Mouse (Mus musculus): ENCODE data around the gene Rps2.
"Not testable (repeated sequence)": the region's sequence is repeated elsewhere in the genome, so short reads cannot be mapped to it uniquely, and the experiment has no call there.

Gene Rps2

DNA sequence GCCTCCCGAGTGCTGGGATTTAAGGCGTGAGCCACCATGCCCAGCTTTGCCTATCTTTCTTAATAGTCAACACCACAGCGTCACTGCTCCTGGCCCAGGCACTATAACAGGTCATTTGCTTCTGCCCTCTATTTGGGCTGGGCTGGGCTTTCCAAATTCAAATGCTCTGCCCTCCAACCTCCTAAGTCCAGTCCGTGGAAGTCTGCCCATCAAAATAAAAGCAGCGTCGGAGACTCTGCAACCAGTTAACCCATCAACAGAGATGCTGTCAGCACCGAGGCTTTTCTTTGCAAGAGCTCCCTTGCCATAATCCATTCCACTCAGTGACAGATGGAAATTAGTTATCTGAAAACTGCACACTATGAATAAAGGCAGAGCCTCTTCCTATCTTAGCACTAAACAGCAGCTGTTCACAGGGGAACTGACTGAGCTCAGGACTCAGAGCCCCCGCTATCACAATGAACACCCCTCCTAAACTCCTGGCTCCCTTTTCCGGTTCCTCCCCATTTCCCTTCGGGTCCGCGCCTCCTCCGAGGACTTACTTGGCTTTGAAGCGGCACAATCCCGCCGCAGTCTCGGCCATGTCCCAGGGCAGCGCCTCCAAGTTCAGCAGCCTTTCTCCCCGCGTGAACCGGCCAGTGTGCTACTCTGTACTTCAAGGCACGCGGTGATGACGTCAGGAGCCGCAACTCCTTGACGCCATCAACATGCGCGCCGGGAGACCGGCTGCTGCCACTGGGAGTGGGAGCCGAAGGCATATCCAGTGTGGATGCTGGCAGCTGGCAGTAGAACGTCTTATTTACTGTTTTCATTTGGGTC lies 10.7 kb upstream of the Rps2 start, which contains the start of gene Tbl3:
Gene Tbl3 (minus strand): TSS at position 679 of the 819 bp plus-strand sequence.
- peak; percentile 98 for DNase-seq

DNA sequence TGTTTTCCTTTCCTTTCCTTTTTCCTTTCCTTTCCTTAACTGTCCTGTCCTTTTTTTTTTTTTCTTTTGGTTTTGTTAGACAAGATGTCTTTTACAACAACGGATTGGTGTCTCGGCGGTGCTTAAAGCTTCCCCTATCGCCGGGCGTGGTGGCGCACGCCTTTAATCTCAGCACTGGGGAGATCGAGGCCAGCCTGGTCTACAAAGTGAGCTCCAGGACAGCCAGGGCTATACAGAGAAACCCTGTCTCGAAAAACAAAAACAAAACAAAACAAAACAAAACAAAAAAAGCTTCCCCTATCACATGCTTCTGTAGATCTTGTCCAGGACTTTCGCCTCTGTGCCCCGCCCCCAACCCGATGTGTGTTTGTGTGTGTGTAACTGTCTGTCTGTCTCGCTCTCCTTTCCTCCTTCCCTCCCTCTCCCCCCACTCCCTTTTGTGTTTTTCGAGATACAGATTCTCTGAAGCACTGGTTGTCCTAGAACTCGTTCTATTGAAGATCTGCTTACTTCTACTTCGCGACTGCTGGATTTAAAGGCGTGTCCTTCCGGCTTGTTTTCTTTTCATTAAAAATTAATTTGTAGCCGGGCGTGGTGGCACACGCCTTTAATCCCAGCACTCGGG lies 10.0 kb upstream of the Rps2 start:
- DNase-seq: peak; percentile 15

DNA sequence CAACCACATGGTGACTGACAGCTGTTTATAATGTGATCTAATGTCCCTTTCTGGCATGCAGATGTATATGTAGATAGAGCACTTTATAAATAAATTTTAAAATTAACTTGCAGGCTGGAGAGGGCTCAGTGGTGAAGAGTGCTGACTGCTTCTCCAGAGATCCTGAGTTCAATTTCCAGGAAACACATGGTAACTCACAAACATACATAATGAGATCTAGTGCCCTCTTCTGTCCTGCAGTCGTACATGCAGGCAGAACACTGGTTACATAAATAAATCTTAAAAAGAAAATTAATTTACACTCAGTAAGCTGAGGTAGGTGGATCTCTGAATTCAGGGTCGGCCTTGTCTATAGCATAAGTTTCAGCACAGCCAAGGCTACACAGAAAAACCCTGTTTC lies 9.3 kb upstream of the Rps2 start:
- peak; percentile 55 for DNase-seq

DNA sequence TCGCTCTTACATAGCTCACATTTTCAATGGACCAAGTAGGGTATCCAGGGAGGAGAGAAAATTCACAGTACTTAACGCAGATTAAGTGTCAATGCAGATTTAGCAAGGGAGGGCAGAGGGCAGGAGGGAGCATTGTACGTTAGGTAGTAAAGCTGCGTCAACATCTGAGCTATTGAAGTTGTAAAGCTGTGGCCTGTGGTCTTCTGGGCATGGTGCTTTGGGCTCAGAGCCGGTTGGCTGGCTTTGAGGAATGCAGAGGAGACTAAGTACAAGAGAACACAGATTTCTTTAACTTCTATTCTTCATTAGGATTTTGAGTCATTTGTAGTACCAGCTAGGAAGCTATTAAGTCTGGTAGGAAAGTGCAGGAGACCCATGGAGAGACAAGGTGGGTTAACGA lies 2.4 kb upstream of the Rps2 start:
- no peak for DNase-seq

DNA sequence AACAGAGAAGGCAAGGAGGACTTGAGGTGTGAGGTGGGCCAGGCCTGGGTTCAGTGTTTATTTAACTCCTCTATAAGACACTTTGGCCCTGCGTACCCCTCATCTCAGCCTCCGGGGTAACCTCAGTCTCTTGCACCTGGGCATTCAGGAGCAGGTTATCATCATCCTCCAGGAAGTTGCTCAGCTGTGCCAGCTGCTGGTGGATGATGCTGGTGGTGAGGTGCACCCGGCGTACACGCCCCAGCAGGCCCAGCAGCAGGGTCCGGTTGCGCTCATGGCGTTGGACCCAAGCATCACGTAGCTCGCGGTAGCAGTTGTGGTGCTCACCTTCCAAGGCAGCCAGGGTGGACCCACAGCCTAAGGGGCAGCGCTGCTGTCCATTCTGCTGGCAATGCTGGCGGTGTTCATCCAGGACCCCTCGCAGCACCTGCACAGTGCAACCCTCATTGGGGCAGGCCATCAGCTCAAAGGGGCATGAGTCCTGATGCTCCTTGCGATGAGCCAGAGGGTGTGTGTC lies 1.7 kb upstream of the Rps2 start:
- DNase-seq: no peak

GRCm38 (mm10) chr17:24718938-24719337 lies 1.0 kb downstream of the Rps2 start:
- DNase-seq: not testable (repeated sequence)

DNA sequence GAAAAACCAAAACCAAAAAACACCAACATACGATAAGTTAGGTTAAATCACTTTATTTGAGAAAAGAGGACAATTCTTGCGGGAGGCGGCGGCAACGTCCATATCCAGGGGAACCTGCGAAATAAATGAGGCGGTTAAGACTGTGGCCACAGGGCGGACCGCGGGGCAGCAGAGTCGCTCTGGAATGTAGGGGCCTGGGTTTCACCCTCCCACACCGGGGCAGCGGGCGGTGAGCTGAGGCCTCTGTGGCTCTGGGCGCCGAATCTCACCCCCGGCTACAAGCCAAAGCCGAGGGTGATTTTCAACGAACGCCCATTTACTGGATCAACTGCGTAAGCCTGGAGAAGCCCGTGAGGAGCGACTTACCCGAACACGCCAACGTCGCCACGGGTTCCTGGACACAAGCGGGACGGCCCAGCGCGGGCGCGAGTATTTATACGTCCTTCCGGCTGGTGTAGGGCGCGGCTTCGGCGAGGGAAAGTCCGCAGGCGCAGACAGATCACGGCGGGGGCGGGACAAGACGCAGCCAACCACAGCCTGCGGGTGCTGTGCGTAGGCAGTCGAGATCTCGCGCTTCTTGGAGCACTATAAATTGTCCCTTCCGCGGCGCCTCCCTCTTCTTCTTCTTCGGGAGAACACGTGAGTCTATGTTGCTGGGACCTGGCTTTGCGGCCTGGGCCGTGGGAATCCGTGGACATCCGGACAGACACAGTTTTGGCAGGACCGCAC lies 1.7 kb downstream of the Rps2 start:
- DNase-seq: peak; percentile 99

GRCm38 (mm10) chr17:24720616-24721015 lies 2.7 kb downstream of the Rps2 start:
- not testable (repeated sequence) for DNase-seq

- not testable (repeated sequence) for DNase-seq
Measured at GRCm38 (mm10) chr17:24721383-24721955, 3.6 kb downstream of the Rps2 start.

DNA sequence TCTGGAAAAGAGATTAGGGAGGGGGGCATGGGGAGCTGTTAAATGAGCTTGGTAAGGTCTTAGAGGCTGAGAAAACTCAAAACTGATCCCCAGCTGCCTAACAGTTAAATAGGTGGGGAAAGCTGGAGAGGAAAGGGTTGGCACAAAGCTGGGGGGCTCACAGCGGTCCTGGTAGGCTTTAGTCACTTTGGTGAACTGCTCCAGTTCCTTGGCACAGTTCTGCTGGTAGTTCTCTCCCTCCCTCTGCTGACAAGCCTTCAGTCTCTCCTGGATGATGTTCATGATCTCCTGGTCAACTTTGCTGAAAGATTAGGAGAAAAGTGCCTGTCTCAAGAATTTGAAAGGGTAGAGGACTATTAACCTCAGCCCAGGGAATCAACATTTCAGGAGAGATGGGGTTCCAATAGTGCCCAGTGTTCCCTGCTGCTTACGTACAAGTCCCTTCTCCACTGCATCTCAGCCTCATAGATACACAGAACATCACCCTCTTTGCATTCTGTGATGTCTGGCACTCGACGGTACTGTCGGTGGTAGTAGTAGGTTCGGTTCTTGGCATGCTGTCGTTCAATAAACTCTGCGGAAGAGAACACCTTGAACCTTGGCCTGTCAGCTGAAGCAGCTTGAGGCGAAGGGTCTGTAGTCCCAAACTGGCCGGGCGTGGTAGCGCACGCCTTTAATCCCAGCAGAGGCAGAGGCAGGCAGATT lies 4.5 kb downstream of the Rps2 start:
- DNase-seq: no peak

GRCm38 (mm10) chr17:24723122-24723880 lies 5.4 kb downstream of the Rps2 start:
- no peak for DNase-seq

DNA sequence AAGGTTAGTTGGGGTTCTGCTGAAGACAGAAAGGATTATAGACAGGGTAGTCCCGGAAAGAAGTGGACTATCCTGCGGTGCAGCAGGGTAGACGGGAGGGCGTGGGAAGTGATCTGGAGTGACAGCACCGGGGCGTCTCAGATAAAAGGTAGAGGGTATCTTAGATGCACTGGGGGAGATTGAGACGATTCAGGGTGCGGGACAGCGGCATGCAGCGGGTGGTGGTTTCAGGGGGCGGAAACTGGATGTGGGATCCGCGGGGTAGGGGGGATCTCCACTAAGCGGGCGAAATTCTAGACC lies 5.9 kb downstream of the Rps2 start:
- no peak for DNase-seq

DNA sequence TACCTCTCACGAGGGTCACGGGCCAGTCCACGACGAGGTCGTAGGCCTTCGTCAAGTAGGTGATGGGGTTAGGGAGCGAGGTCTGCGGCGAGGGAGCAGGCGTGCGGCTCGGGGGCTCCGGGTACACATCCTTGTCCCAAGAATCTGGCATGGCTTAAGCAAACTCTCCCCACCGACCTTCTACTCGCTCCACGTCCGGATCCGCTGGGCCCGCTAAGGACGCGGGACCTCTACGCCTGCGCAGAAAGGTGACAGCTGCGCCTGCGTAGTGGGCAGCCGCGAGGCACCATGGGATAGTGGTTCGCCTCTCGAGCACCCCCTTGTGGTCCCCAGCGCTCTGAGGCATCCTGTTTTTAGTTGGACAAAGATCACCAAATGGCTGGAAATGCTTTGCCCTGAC lies 6.3 kb downstream of the Rps2 start, which contains the start of gene Ndufb10:
Gene Ndufb10 (minus strand): TSS at position 295 of the 400 bp plus-strand sequence.
- peak; percentile 98 for DNase-seq

DNA sequence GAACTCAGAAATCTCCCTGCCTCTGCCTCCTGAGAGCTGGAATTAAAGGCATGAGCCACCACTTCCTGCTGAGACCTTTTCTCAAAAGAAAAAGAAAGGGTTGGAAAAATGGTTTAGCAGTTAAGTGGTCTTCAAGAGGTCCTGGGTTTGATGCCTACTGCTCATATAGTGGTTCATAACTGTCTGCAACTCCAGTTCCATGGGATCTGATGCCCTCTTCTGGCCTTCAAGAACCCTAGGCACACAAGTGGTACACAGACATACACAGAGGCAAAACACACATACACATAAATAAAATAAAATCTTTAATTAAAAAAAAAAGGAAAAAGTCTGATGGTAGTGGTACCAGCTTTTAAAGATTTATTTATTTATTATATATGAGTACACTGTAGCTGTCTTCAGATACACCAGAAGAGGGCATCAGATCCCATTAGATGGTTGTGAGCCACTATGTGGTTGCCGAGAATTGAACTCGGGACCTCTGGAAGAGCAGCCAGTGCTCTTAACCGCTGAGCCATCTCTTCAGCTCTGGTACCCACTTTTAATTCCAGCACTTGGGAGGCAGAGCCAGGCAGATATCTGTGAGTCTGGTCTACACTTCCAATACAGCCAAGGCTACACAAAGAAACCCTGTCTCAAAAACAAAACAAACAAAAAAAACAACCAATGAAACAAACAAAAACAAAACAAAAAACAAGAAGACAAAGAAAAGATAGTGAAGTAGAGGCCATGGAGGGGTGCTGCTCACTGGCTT lies 7.9 kb downstream of the Rps2 start:
- DNase-seq: no peak

DNA sequence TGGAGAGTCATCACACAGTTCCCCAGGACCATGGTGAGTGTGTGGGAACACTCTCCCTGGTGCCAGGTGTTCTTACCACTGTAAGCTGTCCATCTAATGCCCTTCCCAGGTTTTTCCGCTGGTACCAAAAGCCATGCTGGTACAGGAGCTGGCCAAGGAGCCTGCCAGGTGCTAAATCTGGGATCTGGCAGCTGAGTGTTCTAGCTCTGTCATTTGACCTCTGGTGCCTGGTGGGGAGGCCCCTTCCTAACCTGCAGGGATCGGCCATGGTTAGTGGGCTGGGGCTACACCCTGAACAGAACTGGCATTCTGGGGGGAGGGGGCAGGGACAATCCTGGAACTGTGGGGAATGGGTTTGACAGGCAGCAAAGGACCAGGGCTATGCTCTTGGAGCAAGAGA lies 9.7 kb downstream of the Rps2 start, which contains the start of gene Rpl3l:
Gene Rpl3l (plus strand): TSS at position 203 of the 400 bp plus-strand sequence.
- no peak for DNase-seq

DNA sequence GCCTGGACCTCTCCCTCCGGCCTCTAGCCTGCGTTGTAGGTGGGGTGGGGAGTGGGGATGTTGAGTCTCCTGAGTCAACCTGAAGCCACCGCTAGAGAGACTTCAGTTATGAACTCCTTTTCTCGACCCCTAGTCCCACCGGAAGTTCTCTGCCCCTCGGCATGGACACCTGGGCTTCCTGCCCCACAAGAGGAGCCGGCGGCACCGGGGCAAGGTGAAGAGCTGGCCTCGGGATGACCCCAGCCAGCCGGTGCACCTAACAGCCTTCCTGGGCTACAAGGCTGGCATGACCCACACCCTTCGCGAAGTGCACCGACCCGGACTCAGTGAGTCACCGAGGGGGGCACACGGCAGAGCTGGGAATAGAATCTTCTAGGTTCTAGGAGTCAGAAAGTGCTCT lies 10.3 kb downstream of the Rps2 start:
- no peak for DNase-seq

GRCm38 (mm10) chr17:24729067-24729466 lies 11.2 kb downstream of the Rps2 start:
- DNase-seq: no peak

DNA sequence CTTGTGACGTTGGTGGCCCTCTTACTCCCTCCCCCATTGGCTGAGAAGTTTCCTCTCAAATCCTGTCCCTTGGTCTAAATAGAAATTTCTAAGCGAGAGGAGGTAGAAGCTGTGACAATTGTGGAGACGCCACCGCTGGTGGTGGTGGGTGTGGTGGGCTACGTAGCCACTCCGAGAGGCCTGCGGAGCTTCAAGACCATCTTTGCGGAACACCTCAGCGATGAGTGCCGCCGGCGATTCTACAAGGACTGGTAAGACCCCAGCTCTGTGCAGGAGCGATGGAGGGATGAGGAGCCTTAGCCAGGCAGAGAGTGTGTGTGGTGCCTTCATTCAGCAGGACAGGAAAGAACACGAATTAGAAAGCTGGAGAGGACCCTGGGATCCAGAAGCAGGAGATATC lies 12.9 kb downstream of the Rps2 start:
- DNase-seq: no peak

DNA sequence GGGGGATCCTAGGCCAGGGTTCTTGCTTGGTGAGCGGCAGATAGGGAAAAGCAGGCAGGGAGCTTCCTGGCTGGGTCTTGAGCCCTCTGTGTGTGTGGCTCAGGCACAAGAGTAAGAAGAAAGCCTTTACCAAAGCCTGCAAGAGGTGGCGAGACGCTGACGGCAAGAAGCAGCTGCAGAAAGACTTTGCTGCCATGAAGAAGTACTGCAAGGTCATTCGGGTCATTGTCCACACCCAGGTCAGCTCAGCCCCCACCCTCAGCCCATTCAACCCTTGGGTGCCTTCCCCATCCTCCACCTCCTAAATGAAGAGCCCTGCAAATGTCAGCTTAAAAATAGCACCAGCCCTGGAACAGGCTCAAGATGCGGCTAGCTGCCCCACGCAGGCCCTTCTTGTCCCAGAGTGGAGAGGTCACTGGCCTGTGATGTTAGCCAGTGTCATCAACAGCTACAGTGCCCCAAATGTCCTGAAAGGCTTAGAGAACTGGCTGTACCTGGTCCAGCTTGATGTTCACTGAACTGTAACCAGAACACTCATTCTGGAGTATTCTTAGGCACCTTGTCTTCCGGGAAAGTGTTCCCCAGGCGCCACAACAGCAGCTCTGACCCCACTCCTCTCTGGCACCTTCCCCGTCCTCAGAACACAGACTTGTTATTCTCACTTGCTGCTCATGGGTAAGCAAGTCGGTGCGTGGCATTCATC lies 14.5 kb downstream of the Rps2 start:
- no peak for DNase-seq

GRCm38 (mm10) chr17:24733434-24734050 lies 15.6 kb downstream of the Rps2 start:
- DNase-seq: no peak

All from lung, postnatal 36 days (tissue).